Mouse (Mus musculus): ENCODE results near the gene Tubb4b. TPM values are rescaled to one million over a fixed set of nuclear protein-coding genes. Genes with fewer than 3 reads are reported as not detected.
"Not testable (repeated sequence)": the region's sequence is repeated elsewhere in the genome, so short reads cannot be mapped to it uniquely, and the experiment has no call there.

The Tubb4b gene
- polyA plus RNA-seq, 1 experiment = 2,638 TPM

DNA sequence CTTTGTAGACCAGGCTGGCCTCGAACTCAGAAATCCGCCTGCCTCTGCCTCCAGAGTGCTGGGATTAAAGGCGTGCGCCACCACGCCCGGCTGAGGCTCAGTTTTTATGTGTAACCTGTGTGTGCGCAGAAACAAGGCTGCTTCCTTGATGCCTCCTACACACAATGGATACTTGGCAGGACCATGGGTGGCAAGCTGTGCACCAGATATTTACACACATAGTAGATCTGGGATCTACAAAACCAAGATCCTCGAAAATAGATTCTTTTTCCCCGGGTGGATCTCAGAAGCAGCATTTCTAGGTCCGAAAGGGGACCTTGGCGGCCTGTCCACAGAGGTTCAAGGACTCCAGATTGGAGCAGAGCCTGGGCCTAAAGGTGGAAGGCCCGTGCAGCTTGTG is 37.4 kb upstream of the Tubb4b start:
- no peak for TF ChIP-seq CTCF (IDR thresholded peaks at IDR 0.05; ENCODE audit: control insufficient read depth, insufficient read depth, insufficient replicate concordance, low read depth, low read length)
- no peak for TF ChIP-seq POLR2A (IDR thresholded peaks at IDR 0.05; ENCODE audit: control insufficient read depth, low read depth, low read length)
- Histone ChIP-seq H3K27me3 (ENCODE audit: control insufficient read depth, insufficient read depth, low read length) (no peaks in the 10 kb centered on the region), H3K27ac (ENCODE audit: control insufficient read depth, insufficient read depth, low read depth, low read length) (peak overlapping the region; percentile 83), H3K36me3 (ENCODE audit: control insufficient read depth, insufficient read depth, low read length) (no peaks in the 10 kb centered on the region; the same call in 1 of the 2 replicates), H3K4me3 (ENCODE audit: control insufficient read depth, low read depth, low read length) (peak overlapping the region; percentile 91), H3K4me1 (ENCODE audit: control insufficient read depth, insufficient read depth, low read length) (peaks cover 24% of the 10 kb centered on the region)

DNA sequence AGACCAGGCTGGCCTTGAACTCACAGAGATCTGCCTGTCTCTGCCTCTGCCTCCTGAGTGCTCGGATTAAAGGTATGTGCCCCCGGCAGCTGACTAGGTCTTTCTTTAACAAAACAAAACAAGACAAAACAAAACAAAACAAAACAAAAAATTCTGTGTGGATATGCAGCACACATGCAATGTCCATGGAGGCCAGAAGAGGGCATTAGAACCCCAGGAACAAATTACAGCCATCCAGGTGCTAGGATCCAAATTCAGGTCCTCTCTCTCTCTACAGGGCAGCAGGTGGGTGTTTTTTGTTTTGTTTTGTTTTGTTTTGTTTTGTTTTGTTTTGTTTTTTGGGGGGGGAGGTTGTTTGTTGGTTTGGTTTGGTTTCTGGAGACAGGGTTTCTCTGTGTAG is 34.4 kb upstream of the Tubb4b start:
- Histone ChIP-seq H3K4me1 (ENCODE audit: control insufficient read depth, insufficient read depth, low read length) (peaks cover 20% of the 10 kb centered on the region), H3K36me3 (ENCODE audit: control insufficient read depth, insufficient read depth, low read length) (no peaks in the 10 kb centered on the region; the same call in 1 of the 2 replicates), H3K27ac (ENCODE audit: control insufficient read depth, insufficient read depth, low read depth, low read length) (no peak overlapping the region), H3K27me3 (ENCODE audit: control insufficient read depth, insufficient read depth, low read length) (no peaks in the 10 kb centered on the region), H3K4me3 (ENCODE audit: control insufficient read depth, low read depth, low read length) (no peak overlapping the region)
- TF ChIP-seq CTCF (IDR thresholded peaks at IDR 0.05; ENCODE audit: control insufficient read depth, insufficient read depth, insufficient replicate concordance, low read depth, low read length) (no peak), POLR2A (IDR thresholded peaks at IDR 0.05; ENCODE audit: control insufficient read depth, low read depth, low read length) (no peak)

DNA sequence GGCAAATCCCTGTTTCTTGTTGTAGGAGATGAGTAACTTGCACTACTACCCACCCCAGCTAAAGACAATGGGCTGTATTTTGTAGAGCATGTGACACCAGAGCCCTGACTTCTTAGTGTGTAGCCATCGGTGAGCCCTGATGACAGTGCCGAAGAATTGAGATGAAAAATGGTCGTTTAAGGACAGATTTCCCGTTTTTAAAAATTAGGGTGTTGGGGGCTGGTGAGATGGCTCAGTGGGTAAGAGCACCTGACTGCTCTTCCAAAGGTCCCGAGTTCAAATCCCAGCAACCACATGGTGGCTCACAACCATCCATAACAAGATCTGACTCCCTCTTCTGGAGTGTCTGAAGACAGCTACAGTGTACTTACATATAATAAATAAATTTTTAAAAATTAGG is 32.7 kb upstream of the Tubb4b start:
- H3K36me3 ChIP-seq (ENCODE audit: control insufficient read depth, insufficient read depth, low read length); H3K4me3 ChIP-seq (ENCODE audit: control insufficient read depth, low read depth, low read length); H3K27ac ChIP-seq (ENCODE audit: control insufficient read depth, insufficient read depth, low read depth, low read length); H3K27me3 ChIP-seq (ENCODE audit: control insufficient read depth, insufficient read depth, low read length): not testable (repeated sequence)
- peaks cover 10% of the 10 kb centered on the region for H3K4me1 ChIP-seq (ENCODE audit: control insufficient read depth, insufficient read depth, low read length)

DNA sequence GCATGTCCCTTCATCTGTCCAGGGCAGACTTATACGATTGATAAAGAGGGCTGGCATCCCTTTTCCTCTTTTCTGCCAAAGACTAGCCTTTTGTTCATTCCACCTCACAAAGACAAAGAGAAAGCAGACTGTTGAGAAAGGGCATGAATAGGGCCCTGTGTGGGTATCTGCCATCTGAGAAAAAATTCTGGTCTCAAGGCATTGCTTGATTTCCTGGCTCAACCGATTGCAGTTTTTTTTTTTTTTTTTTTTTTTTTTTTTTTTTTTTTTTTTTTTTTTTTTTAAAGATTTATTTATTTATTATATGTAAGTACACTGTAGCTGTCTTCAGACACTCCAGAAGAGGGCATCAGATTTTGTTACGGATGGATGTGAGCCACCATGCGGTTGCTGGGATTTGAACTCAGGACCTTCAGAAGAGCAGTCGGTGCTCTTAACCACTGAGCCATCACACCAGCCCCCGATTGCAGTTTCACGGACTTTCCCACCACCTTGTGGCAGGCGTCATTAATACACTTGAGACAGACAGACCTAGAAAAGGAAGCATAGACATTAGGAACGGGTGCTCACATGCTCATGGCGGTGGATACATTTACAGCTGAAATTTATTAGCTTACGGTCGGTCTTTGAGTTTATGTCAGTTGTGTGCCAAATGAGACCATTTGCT is 32.1 kb upstream of the Tubb4b start:
- not testable (repeated sequence) for H3K27ac ChIP-seq (ENCODE audit: control insufficient read depth, insufficient read depth, low read depth, low read length); H3K27me3 ChIP-seq (ENCODE audit: control insufficient read depth, insufficient read depth, low read length); H3K36me3 ChIP-seq (ENCODE audit: control insufficient read depth, insufficient read depth, low read length); H3K4me3 ChIP-seq (ENCODE audit: control insufficient read depth, low read depth, low read length); H3K4me1 ChIP-seq (ENCODE audit: control insufficient read depth, insufficient read depth, low read length)

DNA sequence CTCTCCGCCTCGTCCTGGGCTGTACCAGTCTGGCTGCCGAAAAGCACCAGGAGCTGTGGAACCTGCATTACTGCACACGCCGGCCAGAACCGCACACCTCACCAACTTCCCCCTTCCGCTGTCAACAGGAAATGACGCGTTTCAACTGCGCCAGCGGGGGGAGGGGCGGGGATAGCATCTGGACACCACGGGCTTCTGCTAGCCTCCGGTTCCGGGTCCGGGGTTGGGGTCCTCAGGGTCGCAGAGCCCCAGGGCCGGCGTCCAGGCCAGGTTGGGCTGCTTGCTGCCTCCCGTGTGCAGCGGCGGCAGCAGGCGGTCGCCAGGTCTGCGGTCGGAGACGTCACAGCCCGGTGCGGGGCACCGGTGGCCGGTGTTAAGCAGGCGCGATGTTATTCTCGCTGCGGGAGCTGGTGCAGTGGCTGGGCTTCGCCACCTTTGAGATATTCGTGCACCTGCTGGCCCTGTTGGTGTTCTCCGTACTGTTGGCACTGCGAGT is 30.8 kb upstream of the Tubb4b start, which contains the start of gene Tmem203:
Tmem203 (plus strand) TSS at position 156 of the 496 bp plus-strand sequence.
- TF ChIP-seq CTCF (IDR thresholded peaks at IDR 0.05; ENCODE audit: control insufficient read depth, insufficient read depth, insufficient replicate concordance, low read depth, low read length) (no peak), POLR2A (IDR thresholded peaks at IDR 0.05; ENCODE audit: control insufficient read depth, low read depth, low read length) (peak; percentile 88)
- Histone ChIP-seq H3K4me1 (ENCODE audit: control insufficient read depth, insufficient read depth, low read length) (peaks cover 6% of the 10 kb centered on the region), H3K27me3 (ENCODE audit: control insufficient read depth, insufficient read depth, low read length) (no peaks in the 10 kb centered on the region), H3K36me3 (ENCODE audit: control insufficient read depth, insufficient read depth, low read length) (no peaks in the 10 kb centered on the region), H3K4me3 (ENCODE audit: control insufficient read depth, low read depth, low read length) (peak within 1 kb of the TSS; percentile 99), H3K27ac (ENCODE audit: control insufficient read depth, insufficient read depth, low read depth, low read length) (peak within 1 kb of the TSS; percentile 85)

DNA sequence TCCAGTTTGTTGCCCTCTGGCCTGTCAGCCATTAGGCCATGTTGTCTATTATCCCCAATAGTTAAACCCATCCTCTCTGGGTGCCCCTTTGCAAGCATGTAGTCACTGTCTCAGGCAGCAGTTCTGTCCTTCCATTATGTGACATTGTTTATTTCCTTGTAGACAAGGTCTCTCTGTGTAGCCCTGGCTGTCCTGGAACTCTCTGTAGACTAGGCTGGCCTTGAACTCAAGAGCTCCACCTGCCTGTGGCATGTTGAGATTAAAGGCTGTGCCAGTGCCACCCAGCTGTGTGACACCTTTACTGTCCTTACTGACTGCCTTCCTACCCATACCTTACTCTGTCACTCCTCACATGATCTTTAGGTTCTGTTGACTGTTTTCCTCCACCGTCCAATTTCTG is 27.8 kb upstream of the Tubb4b start:
- no peaks in the 10 kb centered on the region for H3K27me3 ChIP-seq (ENCODE audit: control insufficient read depth, insufficient read depth, low read length)
- H3K27ac ChIP-seq (ENCODE audit: control insufficient read depth, insufficient read depth, low read depth, low read length) = no peak overlapping the region
- TF ChIP-seq CTCF (IDR thresholded peaks at IDR 0.05; ENCODE audit: control insufficient read depth, insufficient read depth, insufficient replicate concordance, low read depth, low read length) (no peak), POLR2A (IDR thresholded peaks at IDR 0.05; ENCODE audit: control insufficient read depth, low read depth, low read length) (no peak)
- H3K4me1 ChIP-seq (ENCODE audit: control insufficient read depth, insufficient read depth, low read length) = peaks cover 6% of the 10 kb centered on the region
- no peak overlapping the region for H3K4me3 ChIP-seq (ENCODE audit: control insufficient read depth, low read depth, low read length)
- no peaks in the 10 kb centered on the region for H3K36me3 ChIP-seq (ENCODE audit: control insufficient read depth, insufficient read depth, low read length)

- no peaks in the 10 kb centered on the region; the same call in 1 of the 2 replicates for H3K36me3 ChIP-seq (ENCODE audit: control insufficient read depth, insufficient read depth, low read length)
- H3K4me3 ChIP-seq (ENCODE audit: control insufficient read depth, low read depth, low read length) = no peak within 1 kb of the TSS
- no peaks in the 10 kb centered on the region for H3K27me3 ChIP-seq (ENCODE audit: control insufficient read depth, insufficient read depth, low read length)
- no peak within 1 kb of the TSS for H3K27ac ChIP-seq (ENCODE audit: control insufficient read depth, insufficient read depth, low read depth, low read length)
- no peak for TF ChIP-seq POLR2A (IDR thresholded peaks at IDR 0.05; ENCODE audit: control insufficient read depth, low read depth, low read length)
- TF ChIP-seq CTCF (IDR thresholded peaks at IDR 0.05; ENCODE audit: control insufficient read depth, insufficient read depth, insufficient replicate concordance, low read depth, low read length) = no peak
- H3K4me1 ChIP-seq (ENCODE audit: control insufficient read depth, insufficient read depth, low read length) = peaks cover 11% of the 10 kb centered on the region
These were observed 21.9 kb upstream of the Tubb4b start, which contains the start of gene AL732309.1 for GRCm38 (mm10) chr2:25246183-25247072. TSS of gene AL732309.1 (minus strand) at chr2:25246863.

All from testis, adult 2 months (tissue).